Mouse (Mus musculus) gastrocnemius, postnatal 10 days (tissue): ENCODE measurements around the gene Rassf2. TPM values are rescaled to one million over a fixed set of nuclear protein-coding genes. Genes with fewer than 3 reads are reported as not detected.

Experiments
- DNase-seq: peaks from one replicate; pipeline ENCODE4 v3.0.0; 2021; ENCODE audit warnings: mixed read lengths
- long read RNA-seq, 2 experiments: library from polyadenylated mRNA; stranded (forward); transcript quantifications; one replicate each; pipeline ENCODE4 v2.0.0; 2021
- total RNA-seq, 2 experiments: library from RNA; stranded (reverse); gene quantifications; 2 replicates each; pipeline ENCODE4 v1.2.3; 2021

Rassf2 gene
- 10 to 100 TPM; 16.1 to 22.0 TPM for total RNA-seq
- long read RNA-seq, experiment 1, full-length matches to known transcripts, result 12 of 19 reads
- long read RNA-seq, experiment 1, partial matches to known transcripts, result 1 of 19 reads
- long read RNA-seq, experiment 1, other reads (novel, unspliced or antisense), result 6 of 19 reads
- long read RNA-seq, experiment 2, full-length matches to known transcripts, result 9 of 19 reads
- long read RNA-seq, experiment 2, partial matches to known transcripts, result 2 of 19 reads
- long read RNA-seq, experiment 2, other reads (novel, unspliced or antisense), result 8 of 19 reads

GRCm38 (mm10) chr2:132029646-132030417, at the start of gene Rassf2:
Gene Rassf2 (minus strand): TSS chr2:132030258.
- peak; percentile 77 for DNase-seq

GRCm38 (mm10) chr2:132079139-132079538, 49.1 kb upstream of the Rassf2 start:
- no peak for DNase-seq

DNA sequence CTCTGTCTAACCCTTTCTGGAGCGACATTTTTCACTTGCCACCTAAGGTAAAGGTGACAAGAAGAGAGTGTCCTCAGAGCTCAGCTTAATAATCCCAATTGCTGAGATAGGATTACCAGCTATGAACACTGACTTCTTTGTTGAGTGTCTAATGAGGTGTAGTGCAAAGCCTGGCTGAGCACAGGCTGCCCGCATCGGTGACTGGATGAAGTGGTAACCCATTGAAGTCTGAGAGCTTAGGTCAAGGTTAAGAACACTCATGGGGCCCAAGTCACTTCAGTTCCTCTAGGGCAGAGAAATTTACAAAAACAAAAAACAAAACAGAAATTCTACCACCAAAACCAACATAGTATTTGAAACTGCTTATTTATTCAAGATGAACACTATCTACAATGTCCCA, 43.0 kb upstream of the Rassf2 start:
- no peak for DNase-seq

DNA sequence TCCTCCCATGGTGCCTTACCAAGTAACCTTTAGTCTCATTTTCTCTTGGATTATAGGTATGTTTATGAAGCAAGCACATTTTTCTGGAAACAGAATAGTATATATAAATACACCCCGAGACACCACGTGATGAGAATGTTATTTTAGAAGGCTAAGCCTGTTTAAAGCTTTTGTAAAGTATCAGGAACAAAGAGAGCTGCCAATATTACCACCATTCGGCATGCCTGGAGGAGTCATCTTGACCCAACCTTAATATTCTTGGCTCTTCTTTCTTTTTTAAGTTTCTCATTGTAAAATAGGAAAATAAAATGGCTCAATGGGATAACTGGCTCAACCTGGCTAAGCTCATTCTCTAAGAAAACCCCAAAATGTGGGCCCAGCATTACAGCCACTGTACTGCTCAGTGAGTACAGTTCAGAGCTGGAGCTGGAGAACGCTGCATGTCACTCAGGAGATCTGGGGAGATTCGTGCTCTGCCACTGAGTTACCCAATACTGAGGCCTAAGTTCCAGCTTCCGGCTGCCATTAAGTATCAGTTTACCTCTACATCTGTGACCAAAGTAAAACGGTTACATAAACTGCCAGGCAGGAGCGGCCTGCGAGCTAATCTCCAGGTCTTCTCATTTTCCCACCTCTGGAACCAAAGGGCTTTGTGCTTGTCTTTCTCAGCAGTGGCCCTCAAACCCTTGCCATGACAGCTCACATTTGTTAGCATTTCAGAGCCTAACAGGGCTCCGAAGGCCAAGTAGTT, 40.1 kb upstream of the Rassf2 start:
- no peak for DNase-seq

DNA sequence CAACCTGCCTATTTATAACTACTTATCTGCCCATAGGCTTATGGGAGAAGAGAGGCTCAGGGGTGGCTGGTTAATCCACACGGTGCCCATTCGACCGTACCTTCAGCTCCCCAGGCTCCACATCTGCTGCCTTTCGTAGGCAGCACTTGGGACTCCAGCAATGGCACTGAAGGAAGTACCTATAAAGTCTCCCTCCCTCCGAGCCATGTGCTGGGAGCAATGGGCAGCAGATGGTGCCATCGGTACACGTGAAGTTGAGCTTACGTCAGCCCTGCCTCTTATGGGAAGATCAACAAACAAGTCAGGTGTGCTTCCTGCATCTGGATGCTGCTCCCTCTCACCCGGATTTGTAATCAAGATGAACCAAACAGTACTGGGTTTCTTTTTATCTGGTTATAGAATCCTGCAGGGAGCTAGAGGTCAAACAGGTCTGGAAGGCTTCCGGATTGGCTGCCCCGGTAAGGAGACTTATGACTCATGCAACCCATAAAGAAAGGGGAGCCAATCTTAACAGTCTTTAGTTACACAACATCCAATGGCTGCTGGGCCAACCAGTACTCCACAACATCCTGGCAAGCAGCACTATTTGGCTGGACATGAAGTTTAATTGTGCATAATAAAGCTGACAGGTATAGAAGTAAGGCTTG, 34.2 kb upstream of the Rassf2 start:
- DNase-seq, result no peak

DNA sequence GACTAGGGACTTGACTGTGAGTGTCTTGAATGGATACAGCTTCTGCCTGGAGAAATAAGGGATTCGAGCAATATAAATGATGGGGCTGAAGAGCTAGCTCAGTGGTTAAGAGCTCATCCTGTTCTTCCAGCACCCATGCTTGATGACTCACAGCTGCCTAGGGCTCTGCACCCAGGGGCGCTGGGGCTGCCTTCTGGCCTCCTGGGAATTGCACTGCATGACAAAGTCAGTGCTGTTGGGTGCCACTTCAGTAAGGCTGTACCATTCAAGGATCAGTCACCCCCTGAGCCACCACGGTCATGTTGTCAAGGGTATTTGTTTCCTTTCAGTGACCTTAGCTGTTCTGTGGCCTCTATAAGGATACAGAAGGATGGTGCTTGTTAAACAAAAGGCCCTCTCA, 33.7 kb upstream of the Rassf2 start:
- DNase-seq, result no peak

DNA sequence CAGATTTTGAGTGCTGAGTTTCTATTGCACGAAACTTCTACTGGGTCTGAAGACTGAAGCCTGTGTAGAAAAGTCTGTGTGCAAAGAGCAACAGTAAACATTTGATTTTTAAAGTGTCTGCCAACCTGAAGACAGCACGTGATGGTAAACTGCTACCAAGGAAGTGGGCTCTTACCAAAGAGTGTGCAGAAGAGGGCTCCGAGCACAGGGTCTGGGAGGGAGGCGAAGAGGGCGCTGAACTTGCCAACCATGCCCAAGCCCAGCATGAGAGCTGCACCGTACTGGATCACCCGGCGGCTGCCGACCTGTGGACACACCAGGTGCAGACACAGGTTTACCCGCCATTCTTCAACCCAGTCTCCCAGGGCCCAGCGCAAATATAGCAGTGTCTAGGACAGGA, 31.8 kb upstream of the Rassf2 start:
- no peak for DNase-seq

DNA sequence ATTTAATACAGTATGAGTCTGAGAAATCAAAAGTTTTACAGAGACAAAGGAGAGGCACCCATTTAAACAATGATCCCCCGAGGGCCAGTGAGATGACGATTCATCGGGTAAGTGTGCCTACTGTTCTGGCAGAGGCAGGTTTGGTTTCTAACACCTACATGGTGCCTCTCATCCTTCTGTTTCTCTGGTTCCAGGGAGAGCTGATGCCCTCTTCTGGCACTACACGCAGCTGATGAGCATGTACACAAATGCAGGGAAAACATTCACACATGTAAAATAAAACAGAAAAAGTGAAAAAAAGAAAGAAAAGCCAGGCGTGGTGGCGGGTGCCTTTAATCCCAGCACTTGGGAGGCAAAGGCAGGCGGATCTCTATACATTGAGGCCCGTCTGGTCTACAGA, 29.9 kb upstream of the Rassf2 start:
- no peak for DNase-seq

DNA sequence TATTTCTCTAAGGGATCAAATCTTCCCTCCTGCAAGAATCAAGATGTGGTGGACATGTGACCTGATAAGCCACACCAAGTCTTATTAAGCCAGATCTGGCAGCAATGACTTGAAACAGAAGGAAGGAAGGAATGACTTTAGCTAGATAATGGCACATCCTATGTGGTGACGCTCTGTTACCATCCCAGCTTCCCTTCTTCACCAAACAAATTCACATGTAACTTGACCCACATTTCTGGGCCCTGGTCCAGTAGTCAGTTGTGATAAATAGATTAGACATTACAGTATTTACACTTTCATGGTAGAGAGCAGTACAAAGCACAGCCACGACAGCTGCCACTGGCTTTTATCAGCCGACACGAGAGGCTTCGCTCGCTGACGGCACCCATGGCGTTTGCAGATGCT, 25.3 kb upstream of the Rassf2 start:
- DNase-seq, result no peak

DNA sequence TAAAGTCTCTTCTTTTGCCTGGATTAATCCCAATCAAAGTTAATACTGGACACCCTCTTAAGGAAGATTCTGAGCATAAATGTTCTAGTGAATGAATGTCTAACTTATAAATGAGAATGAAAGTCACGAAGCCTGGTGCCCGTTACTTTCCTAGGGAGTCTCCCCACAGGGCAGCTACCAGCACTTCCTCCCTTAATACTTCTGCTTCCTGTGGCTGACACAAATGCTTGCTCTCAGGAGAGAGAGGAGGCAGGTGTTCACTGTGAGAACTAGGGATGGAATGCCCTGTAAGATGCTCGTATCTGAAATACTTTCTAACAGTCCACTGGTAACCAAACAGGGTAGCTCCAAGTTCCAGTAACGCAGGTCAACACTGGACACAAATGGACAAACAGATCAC, 23.8 kb upstream of the Rassf2 start:
- no peak for DNase-seq

- DNase-seq, result no peak
These were observed 21.7 kb upstream of the Rassf2 start for GRCm38 (mm10) chr2:132051798-132052197.

- no peak for DNase-seq
These were observed 19.9 kb upstream of the Rassf2 start for GRCm38 (mm10) chr2:132049921-132050320.

GRCm38 (mm10) chr2:132049491-132049890, 19.4 kb upstream of the Rassf2 start:
- no peak for DNase-seq

- no peak for DNase-seq
These were observed 18.2 kb upstream of the Rassf2 start for GRCm38 (mm10) chr2:132048143-132048772.

DNA sequence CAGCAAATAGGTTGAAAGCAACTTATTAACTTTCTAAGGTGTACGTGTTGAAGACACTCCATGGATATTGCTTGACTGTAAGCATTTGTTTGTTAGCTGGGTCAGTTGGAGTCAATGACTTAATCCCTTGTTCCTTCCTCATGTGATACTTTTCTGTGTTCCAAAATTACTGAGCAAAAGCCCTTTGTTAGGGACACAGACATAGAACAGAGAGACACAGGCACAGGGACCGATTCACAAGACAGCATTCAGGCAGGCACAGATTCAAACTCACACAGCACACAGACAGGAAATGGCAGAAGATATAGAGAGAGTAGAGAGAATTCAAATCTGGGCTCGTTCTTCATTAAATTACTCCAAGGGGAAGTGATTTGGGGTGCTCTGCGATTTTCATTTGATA, 17.3 kb upstream of the Rassf2 start:
- DNase-seq, result no peak

DNA sequence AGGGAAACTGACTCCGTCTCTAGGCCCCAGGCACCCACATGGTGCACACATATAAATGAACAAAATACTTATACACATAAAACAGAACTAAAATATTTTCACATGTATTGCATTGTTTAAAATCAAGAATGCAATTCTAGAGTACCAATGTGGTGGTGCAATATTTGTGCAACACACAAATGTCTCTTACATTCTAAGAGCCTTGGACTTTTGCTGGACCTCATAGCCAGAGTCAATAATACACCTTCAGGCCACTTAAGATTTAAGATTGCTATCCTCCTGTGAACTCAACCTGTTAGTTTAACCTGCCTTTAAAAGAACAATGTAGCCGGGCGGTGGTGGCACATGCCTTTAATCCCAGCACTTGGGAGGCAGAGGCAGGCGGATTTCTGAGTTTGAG, 16.6 kb upstream of the Rassf2 start:
- no peak for DNase-seq

DNA sequence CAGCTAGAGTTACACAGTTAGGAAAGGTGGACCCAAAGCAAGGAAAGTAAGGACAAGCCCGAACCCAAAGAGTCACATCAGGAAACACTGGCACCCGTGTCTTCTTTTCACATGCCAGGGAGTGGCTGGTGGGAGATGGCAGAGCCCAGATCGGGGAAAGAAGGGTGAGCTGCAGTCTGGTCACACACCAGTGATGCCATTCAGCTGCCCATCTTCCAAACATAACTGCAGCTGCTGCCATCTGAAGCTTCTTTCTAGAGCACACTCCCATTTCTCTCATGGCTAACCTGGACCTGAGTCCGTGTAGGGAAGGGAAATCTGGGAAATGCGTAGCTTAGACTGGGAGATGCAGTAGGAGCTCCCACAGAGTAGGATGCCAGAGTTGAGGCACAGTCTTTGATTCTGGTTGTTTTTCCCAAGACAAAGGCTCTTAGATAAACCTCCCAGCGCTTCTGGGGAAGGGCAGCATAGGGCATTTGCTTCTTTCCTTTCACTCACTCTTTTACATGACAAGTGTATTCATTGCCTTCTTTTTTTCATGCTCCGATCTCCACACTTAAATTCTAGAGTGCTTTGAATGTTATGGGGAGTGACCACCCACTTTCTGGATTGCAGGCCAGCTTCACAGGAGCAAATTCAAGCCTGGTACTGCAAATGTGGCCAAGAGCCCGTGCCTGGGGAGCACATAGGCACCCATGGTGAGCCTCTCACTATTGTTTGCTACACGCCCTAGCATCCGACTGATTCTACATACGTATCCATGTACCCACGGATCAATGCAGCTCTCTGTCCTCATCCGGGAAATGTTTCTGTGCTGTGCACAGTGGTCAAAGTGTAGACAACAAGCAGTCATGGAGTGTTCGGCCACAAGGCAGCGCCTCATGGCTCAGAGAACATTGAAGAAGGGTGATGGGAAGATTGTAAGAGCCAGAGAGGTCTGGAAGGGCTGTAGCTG, 14.5 kb upstream of the Rassf2 start:
- DNase-seq, result no peak

DNA sequence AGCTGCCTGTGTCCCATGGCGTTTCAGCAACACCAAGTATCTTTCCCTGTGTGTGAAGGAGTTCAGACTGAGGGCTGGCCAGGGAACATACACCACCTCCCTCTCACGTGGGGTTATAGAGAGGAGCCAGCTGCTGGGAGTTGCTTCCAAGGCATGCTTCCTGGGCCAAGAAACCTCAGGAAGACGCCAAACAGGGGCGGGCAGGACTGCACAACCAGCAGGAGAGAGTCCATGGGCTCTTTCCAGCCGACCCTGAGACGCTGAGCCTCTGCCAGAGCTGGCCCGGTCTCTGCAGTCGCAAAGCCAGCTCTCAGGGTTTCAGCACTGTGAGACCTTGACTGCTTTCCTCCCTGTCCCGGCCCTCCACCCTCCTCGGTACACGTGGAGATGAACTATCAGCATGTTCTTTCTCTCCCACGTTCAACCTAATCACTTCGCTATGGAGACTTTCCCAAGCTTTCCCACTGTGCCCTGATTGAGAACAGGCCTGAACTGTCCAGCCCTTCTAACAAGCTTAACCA, 13.1 kb upstream of the Rassf2 start:
- peak; percentile 84 for DNase-seq

GRCm38 (mm10) chr2:132039894-132040293, 9.8 kb upstream of the Rassf2 start:
- DNase-seq, result no peak

DNA sequence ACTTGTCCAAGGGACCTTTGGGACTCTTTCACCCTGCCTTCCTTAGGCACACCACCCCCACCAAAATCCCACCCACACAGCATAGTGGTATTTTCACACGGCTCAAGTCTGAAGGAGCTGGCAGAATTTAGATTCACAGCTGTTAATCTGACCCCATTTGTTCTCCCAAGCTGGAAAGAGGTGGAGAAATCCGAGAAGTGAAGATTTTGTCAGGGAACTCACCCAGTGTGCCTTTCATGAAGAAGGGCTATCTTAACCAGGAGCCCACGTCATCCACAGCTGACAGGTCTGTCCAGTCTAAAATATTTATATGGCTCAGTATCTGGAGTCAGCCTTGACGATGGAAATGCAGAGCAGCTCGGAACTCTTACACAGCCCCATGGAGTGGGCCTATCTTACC, 6.3 kb upstream of the Rassf2 start:
- DNase-seq, result no peak

- DNase-seq, result no peak
These were observed 5.4 kb upstream of the Rassf2 start for GRCm38 (mm10) chr2:132035470-132035835.
